Mouse (Mus musculus) megakaryocyte, embryonic 14.5 days (primary cell): Measurements from ENCODE around the gene Ogfod2. TPM values are rescaled to one million over a fixed set of nuclear protein-coding genes. Genes with fewer than 3 reads are reported as not detected.

Source experiments
- H3K27me3 ChIP-seq: replicated peaks from 2 replicates; pipeline ENCODE3; 2012; ENCODE audit warnings: inconsistent platforms
- H3K36me3 ChIP-seq: replicated peaks from 2 replicates; pipeline ENCODE3; 2012; ENCODE audit warnings: low read length, inconsistent platforms, mixed read lengths
- H3K4me1 ChIP-seq: 2 replicates; pipeline ENCODE4 v1.6.1; 2012; ENCODE audit warnings: inconsistent platforms
- H3K4me3 ChIP-seq: replicated peaks from 2 replicates; pipeline ENCODE3; 2012; ENCODE audit warnings: moderate library complexity, mild to moderate bottlenecking, inconsistent platforms
- H3K9me3 ChIP-seq: 2 replicates; pipeline ENCODE4 v1.6.1; 2012; ENCODE audit warnings: inconsistent platforms
- FLI1 ChIP-seq: IDR thresholded peaks from 2 replicates; pipeline ENCODE4 v1.6.1; 2012; ENCODE audit warnings: low read length, inconsistent platforms, mixed read lengths
- GATA1 ChIP-seq: IDR thresholded peaks from 3 replicates; pipeline ENCODE4 v1.6.1; 2012; ENCODE audit warnings: mixed read lengths, low read length, inconsistent platforms, borderline replicate concordance
- polyA plus RNA-seq: library from polyadenylated mRNA; stranded (reverse); fragments of >175 nt; gene quantifications from 2 replicates; pipeline ENCODE4 v1.2.3, GENCODE M21; 2012; ENCODE audit warnings: low replicate concordance; ENCODE audit not compliant: insufficient read depth

The Ogfod2 gene
- polyA plus RNA-seq, 1 experiment, result 77.8 TPM

GRCm38 (mm10) chr5:124138066-124138465 is 26.0 kb downstream of the Ogfod2 start:
- TF ChIP-seq FLI1, result no peak
- no peak for TF ChIP-seq GATA1
- peaks cover 8% of the 10 kb centered on the region; the same call in 1 of the 2 replicates for H3K4me1 ChIP-seq
- H3K27me3 ChIP-seq, result no peaks in the 10 kb centered on the region
- H3K4me3 ChIP-seq, result no peak overlapping the region
- H3K9me3 ChIP-seq, result peaks cover 9% of the 10 kb centered on the region
- H3K36me3 ChIP-seq, result peaks cover 100% of the 10 kb centered on the region

GRCm38 (mm10) chr5:124149028-124149427 is 36.9 kb downstream of the Ogfod2 start:
- no peak for TF ChIP-seq FLI1
- TF ChIP-seq GATA1, result no peak
- Histone ChIP-seq H3K36me3 (peaks cover 86% of the 10 kb centered on the region), H3K4me1 (peaks cover 17% of the 10 kb centered on the region), H3K9me3 (no peaks in the 10 kb centered on the region), H3K4me3 (no peak overlapping the region), H3K27me3 (no peaks in the 10 kb centered on the region)

- Histone ChIP-seq H3K27me3 (no peaks in the 10 kb centered on the region), H3K36me3 (peaks cover 68% of the 10 kb centered on the region), H3K4me1 (peaks cover 22% of the 10 kb centered on the region), H3K9me3 (no peaks in the 10 kb centered on the region), H3K4me3 (no peak overlapping the region)
- TF ChIP-seq GATA1, result no peak
- no peak for TF ChIP-seq FLI1
These were observed 38.8 kb downstream of the Ogfod2 start for GRCm38 (mm10) chr5:124150895-124151294.

- no peaks in the 10 kb centered on the region for H3K27me3 ChIP-seq
- H3K4me3 ChIP-seq, result no peak overlapping the region
- peaks cover 59% of the 10 kb centered on the region for H3K36me3 ChIP-seq
- peaks cover 22% of the 10 kb centered on the region for H3K4me1 ChIP-seq
- no peaks in the 10 kb centered on the region for H3K9me3 ChIP-seq
- TF ChIP-seq FLI1 (no peak), GATA1 (no peak)
These were observed 40.6 kb downstream of the Ogfod2 start for GRCm38 (mm10) chr5:124152734-124153133.

GRCm38 (mm10) chr5:124155943-124156342 is 43.8 kb downstream of the Ogfod2 start:
- no peaks in the 10 kb centered on the region for H3K9me3 ChIP-seq
- H3K36me3 ChIP-seq, result peaks cover 53% of the 10 kb centered on the region
- no peaks in the 10 kb centered on the region for H3K27me3 ChIP-seq
- no peak overlapping the region for H3K4me3 ChIP-seq
- TF ChIP-seq FLI1 (no peak), GATA1 (no peak)
- H3K4me1 ChIP-seq, result peaks cover 41% of the 10 kb centered on the region

- peaks cover 63% of the 10 kb centered on the region for H3K4me1 ChIP-seq
- no peaks in the 10 kb centered on the region for H3K27me3 ChIP-seq
- TF ChIP-seq GATA1 (no peak), FLI1 (no peak)
- H3K36me3 ChIP-seq, result peaks cover 32% of the 10 kb centered on the region
- no peaks in the 10 kb centered on the region for H3K9me3 ChIP-seq
- H3K4me3 ChIP-seq, result no peak overlapping the region
These were observed 46.2 kb downstream of the Ogfod2 start for GRCm38 (mm10) chr5:124158305-124158704.

- H3K9me3 ChIP-seq, result no peaks in the 10 kb centered on the region
- TF ChIP-seq GATA1 (no peak), FLI1 (no peak)
- peaks cover 36% of the 10 kb centered on the region for H3K36me3 ChIP-seq
- H3K4me1 ChIP-seq, result peaks cover 71% of the 10 kb centered on the region
- H3K27me3 ChIP-seq, result no peaks in the 10 kb centered on the region
- H3K4me3 ChIP-seq, result no peak overlapping the region
These were observed 47.4 kb downstream of the Ogfod2 start for GRCm38 (mm10) chr5:124159453-124159852.

- no peaks in the 10 kb centered on the region for H3K9me3 ChIP-seq
These were observed 49.7 kb downstream of the Ogfod2 start for GRCm38 (mm10) chr5:124161831-124162230.

GRCm38 (mm10) chr5:124162577-124162976 is 50.5 kb downstream of the Ogfod2 start:
- Histone ChIP-seq H3K27me3 (no peaks in the 10 kb centered on the region), H3K9me3 (no peaks in the 10 kb centered on the region), H3K4me1 (peaks cover 93% of the 10 kb centered on the region), H3K36me3 (peaks cover 45% of the 10 kb centered on the region), H3K4me3 (no peak overlapping the region)
- no peak for TF ChIP-seq GATA1
- no peak for TF ChIP-seq FLI1

More at GRCm38 (mm10) chr5:124161831-124162230, 49.7 kb downstream of the Ogfod2 start:
- Histone ChIP-seq H3K4me1 (peaks cover 89% of the 10 kb centered on the region), H3K36me3 (peaks cover 43% of the 10 kb centered on the region), H3K27me3 (no peaks in the 10 kb centered on the region), H3K4me3 (no peak overlapping the region)
- TF ChIP-seq FLI1, result no peak
- TF ChIP-seq GATA1, result no peak

- no peak for TF ChIP-seq GATA1
- TF ChIP-seq FLI1, result no peak
- Histone ChIP-seq H3K4me3 (no peak overlapping the region), H3K27me3 (no peaks in the 10 kb centered on the region), H3K9me3 (no peaks in the 10 kb centered on the region), H3K4me1 (peaks cover 96% of the 10 kb centered on the region), H3K36me3 (peaks cover 45% of the 10 kb centered on the region)
These were observed 51.3 kb downstream of the Ogfod2 start for GRCm38 (mm10) chr5:124163445-124163844.

Other genes starting within 250 kb of the Ogfod2 start
- not detected in 2 replicates for gene Hcar2, start 246.8 kb upstream of the Ogfod2 start, polyA plus RNA-seq
- gene Hcar1, start 232.3 kb upstream of the Ogfod2 start, polyA plus RNA-seq, result 0.50 TPM in 1 of 2 replicates, not detected in the other
- gene Denr, start 205.1 kb upstream of the Ogfod2 start, polyA plus RNA-seq, result 3.0 and 91.3 TPM in 2 replicates
- gene Gm43518, start 184.9 kb upstream of the Ogfod2 start, polyA plus RNA-seq, result not detected in 2 replicates
- gene Ccdc62, start 181.6 kb upstream of the Ogfod2 start, polyA plus RNA-seq, result 2.1 TPM in 1 of 2 replicates, not detected in the other
- 5.4 and 11.0 TPM in 2 replicates for gene Hip1r, start 138.7 kb upstream of the Ogfod2 start, polyA plus RNA-seq
- gene Vps37b, start 80.0 kb upstream of the Ogfod2 start, polyA plus RNA-seq, result 437 and 1,468 TPM in 2 replicates
- gene Abcb9, start 16.5 kb upstream of the Ogfod2 start, polyA plus RNA-seq, result 23.8 and 51.5 TPM in 2 replicates
- gene Arl6ip4, start 3.8 kb downstream of the Ogfod2 start, polyA plus RNA-seq, result 141 and 205 TPM in 2 replicates
- gene Pitpnm2, start 137.5 kb downstream of the Ogfod2 start, polyA plus RNA-seq, result 30.1 and 45.3 TPM in 2 replicates
- 1.8 TPM in 1 of 2 replicates, not detected in the other for gene Mphosph9, start 215.7 kb downstream of the Ogfod2 start, polyA plus RNA-seq
- gene 2810006K23Rik, start 215.8 kb downstream of the Ogfod2 start, polyA plus RNA-seq, result 1.7 and 5.7 TPM in 2 replicates